Mouse (Mus musculus): Measurements from ENCODE around the gene Nutf2-ps1. TPM values are rescaled to one million over a fixed set of nuclear protein-coding genes. Genes with fewer than 3 reads are reported as not detected.
A peak's percentile ranks its signal among the peaks of the same experiment; 100 is the strongest.

Gene Nutf2-ps1
- polyA plus RNA-seq, 1 experiment: 34.3 TPM

DNA sequence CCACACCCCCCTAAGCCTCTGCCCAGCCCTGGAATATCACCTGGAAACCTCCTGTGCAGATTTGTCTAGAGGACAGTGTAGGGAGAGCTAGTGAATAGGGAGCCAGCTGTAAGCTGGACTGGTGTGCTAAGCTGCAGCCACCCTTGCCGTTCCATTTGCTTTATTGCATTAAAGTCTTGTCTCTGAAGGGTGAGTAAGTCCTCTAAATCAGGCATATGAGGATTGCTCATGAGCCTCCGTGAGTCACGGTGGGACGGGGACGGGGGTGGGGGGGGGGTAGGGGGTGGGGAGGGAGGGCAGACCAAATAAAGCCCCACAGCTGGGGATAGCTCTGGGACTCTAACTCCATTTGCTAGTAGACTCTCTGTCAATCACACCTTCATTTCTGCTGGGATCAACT lies 45.3 kb downstream of the Nutf2-ps1 start:
- Histone ChIP-seq H3K4me2 (ENCODE audit: low read depth) (peak overlapping the region; percentile 43), H3K27me3 (ENCODE audit: control insufficient read depth, insufficient read depth, insufficient read length) (no peaks in the 10 kb centered on the region), H3K79me2 (ENCODE audit: control insufficient read depth, insufficient read depth) (no peaks in the 10 kb centered on the region), H3ac (ENCODE audit: control insufficient read depth, insufficient read length) (no peak overlapping the region), H3K36me3 (ENCODE audit: control insufficient read depth, insufficient read depth) (peaks cover 16% of the 10 kb centered on the region), H3K4me3 (no peak overlapping the region)
- TF ChIP-seq E2F4 (IDR thresholded peaks at IDR 0.05; ENCODE audit: insufficient read depth): no peak
- TF ChIP-seq POLR2A (IDR thresholded peaks at IDR 0.05; ENCODE audit: insufficient read length, low read depth): no peak
- peak in 1 of 3 experiments; percentile 51 for TF ChIP-seq MYOD1 (IDR thresholded peaks at IDR 0.05; ENCODE audit: control insufficient read depth in 1 of 3, insufficient read length in 2 of 3, low read depth in 2 of 3)
- no peak for TF ChIP-seq TCF12 (IDR thresholded peaks at IDR 0.05; ENCODE audit: insufficient read depth, poor library complexity, severe bottlenecking)

DNA sequence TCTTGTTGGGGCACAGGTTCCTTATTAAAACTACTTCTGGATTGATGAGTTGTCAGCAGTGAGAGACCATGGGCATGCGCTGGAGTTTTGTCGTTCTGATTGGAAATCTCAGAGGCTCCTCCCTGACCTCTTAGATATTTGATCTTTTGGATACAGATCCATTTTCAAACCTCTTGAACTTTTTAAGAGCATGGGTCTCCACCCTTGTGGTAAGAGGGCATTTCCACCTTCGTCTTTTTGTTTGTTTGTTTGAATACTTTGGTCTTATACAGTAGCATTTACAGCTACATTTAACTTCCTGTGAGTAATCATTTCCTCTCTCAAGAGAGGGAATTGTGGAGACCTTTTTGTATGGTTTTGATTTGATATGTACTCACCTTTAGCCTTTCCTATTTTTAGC lies 49.6 kb downstream of the Nutf2-ps1 start:
- Histone ChIP-seq H3K79me2 (ENCODE audit: control insufficient read depth, insufficient read depth) (peaks cover 11% of the 10 kb centered on the region), H3ac (ENCODE audit: control insufficient read depth, insufficient read length) (no peak overlapping the region), H3K27me3 (ENCODE audit: control insufficient read depth, insufficient read depth, insufficient read length) (no peaks in the 10 kb centered on the region), H3K4me2 (ENCODE audit: low read depth) (no peak overlapping the region), H3K36me3 (ENCODE audit: control insufficient read depth, insufficient read depth) (peaks cover 26% of the 10 kb centered on the region), H3K4me3 (no peak overlapping the region)
- TF ChIP-seq REST (IDR thresholded peaks at IDR 0.05; ENCODE audit: insufficient read depth, insufficient read length) (no peak), MYOD1 (IDR thresholded peaks at IDR 0.05; ENCODE audit: control insufficient read depth in 1 of 3, insufficient read length in 2 of 3, low read depth in 2 of 3) (no peak), POLR2AphosphoS2 (IDR thresholded peaks at IDR 0.05; ENCODE audit: insufficient read length, low read depth) (no peak), MAX (IDR thresholded peaks at IDR 0.05; ENCODE audit: low read depth) (no peak)

DNA sequence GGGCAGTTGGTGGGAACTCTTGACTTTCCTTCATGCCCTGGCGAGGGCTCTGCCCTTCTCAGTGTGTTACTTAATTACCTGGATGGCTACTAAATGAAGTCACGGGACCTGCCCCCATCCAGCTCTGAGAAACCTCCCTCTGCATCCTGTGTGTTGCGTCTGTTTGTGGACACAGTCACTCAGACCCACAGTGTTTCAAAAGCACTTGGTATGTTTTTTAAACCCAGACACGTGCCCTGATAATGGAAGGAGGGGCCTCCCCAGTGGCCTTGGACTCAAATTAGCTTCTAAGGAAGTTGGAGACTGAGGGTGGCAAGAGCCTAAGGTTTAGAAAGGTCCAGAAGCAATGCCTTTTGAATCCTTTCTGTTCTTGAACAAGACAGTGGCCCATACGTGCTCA lies 50.1 kb downstream of the Nutf2-ps1 start:
- no peak overlapping the region for H3K4me2 ChIP-seq (ENCODE audit: low read depth)
- H3K36me3 ChIP-seq (ENCODE audit: control insufficient read depth, insufficient read depth): peaks cover 31% of the 10 kb centered on the region
- no peak for TF ChIP-seq MYOD1 (IDR thresholded peaks at IDR 0.05; ENCODE audit: control insufficient read depth in 1 of 3, insufficient read length in 2 of 3, low read depth in 2 of 3)
- TF ChIP-seq POLR2AphosphoS2 (IDR thresholded peaks at IDR 0.05; ENCODE audit: insufficient read length, low read depth): no peak
- TF ChIP-seq TCF3 (IDR thresholded peaks at IDR 0.05; ENCODE audit: insufficient read length, low read depth): no peak
- no peak for TF ChIP-seq MYOG (IDR thresholded peaks at IDR 0.05; ENCODE audit: control insufficient read depth in 1 of 3, insufficient read depth in 1 of 3, insufficient read length in 2 of 3, low read depth in 2 of 3)
- TF ChIP-seq CEBPB (IDR thresholded peaks at IDR 0.05; ENCODE audit: insufficient read depth, poor library complexity, severe bottlenecking): no peak
- no peak for TF ChIP-seq REST (IDR thresholded peaks at IDR 0.05; ENCODE audit: insufficient read depth, insufficient read length)
- no peak for TF ChIP-seq POLR2A (IDR thresholded peaks at IDR 0.05; ENCODE audit: insufficient read length, low read depth)
- TF ChIP-seq SRF (IDR thresholded peaks at IDR 0.05; ENCODE audit: control insufficient read depth, insufficient read length, low read depth): no peak
- no peak for TF ChIP-seq E2F4 (IDR thresholded peaks at IDR 0.05; ENCODE audit: insufficient read depth)
- TF ChIP-seq MAX (IDR thresholded peaks at IDR 0.05; ENCODE audit: low read depth): no peak
- TF ChIP-seq TCF12 (IDR thresholded peaks at IDR 0.05; ENCODE audit: insufficient read depth, poor library complexity, severe bottlenecking): no peak
- no peak for TF ChIP-seq USF1 (IDR thresholded peaks at IDR 0.05; ENCODE audit: low read depth)
- H3ac ChIP-seq (ENCODE audit: control insufficient read depth, insufficient read length): no peak overlapping the region
- H3K4me3 ChIP-seq: no peak overlapping the region
- no peaks in the 10 kb centered on the region for H3K27me3 ChIP-seq (ENCODE audit: control insufficient read depth, insufficient read depth, insufficient read length)
- peaks cover 16% of the 10 kb centered on the region for H3K79me2 ChIP-seq (ENCODE audit: control insufficient read depth, insufficient read depth)

Other genes starting within 250 kb of the Nutf2-ps1 start
- not detected for gene Gm10197, start 217.3 kb downstream of the Nutf2-ps1 start, polyA plus RNA-seq (2012; fragmentation: generic; extraction: Trizol)
- gene Smndc1, start 198.5 kb downstream of the Nutf2-ps1 start, polyA plus RNA-seq (2012; fragmentation: generic; extraction: Trizol): 30.8 TPM
- 4.5 TPM for gene Dusp5, start 60.0 kb downstream of the Nutf2-ps1 start, polyA plus RNA-seq (2012; fragmentation: generic; extraction: Trizol)
- 6.5 TPM for gene Smc3, start 11.3 kb upstream of the Nutf2-ps1 start, polyA plus RNA-seq (2012; fragmentation: generic; extraction: Trizol)
- gene Rbm20, start 88.2 kb upstream of the Nutf2-ps1 start, polyA plus RNA-seq (2012; fragmentation: generic; extraction: Trizol): 35.4 TPM